Mouse (Mus musculus): ENCODE measurements around the gene Pdpk1.

- TF ChIP-seq CTCF (IDR thresholded peaks at IDR 0.05) (no peak), EP300 (IDR thresholded peaks at IDR 0.05) (no peak)
Observed at GRCm38 (mm10) chr17:24119446-24119845, 31.3 kb downstream of the Pdpk1 start.
